Mouse (Mus musculus): ENCODE results near the gene Zfp870. TPM values are rescaled to one million over a fixed set of nuclear protein-coding genes. Genes with fewer than 3 reads are reported as not detected.
"Not testable (repeated sequence)": the region's sequence is repeated elsewhere in the genome, so short reads cannot be mapped to it uniquely, and the experiment has no call there.

Gene Zfp870
- total RNA-seq, 2 experiments from 2014 or later, result 8.9 to 11.1 TPM

- DNase-seq (ENCODE audit: low spot score in 2 of 2), result no peak
Measured at GRCm38 (mm10) chr17:32872696-32873095, 18.7 kb downstream of the Zfp870 start.

- DNase-seq (ENCODE audit: low spot score in 2 of 2), result no peak
Measured at GRCm38 (mm10) chr17:32872091-32872490, 19.4 kb downstream of the Zfp870 start.

- no peak for DNase-seq (ENCODE audit: low spot score in 2 of 2)
Measured at GRCm38 (mm10) chr17:32871483-32871882, 20.0 kb downstream of the Zfp870 start.

GRCm38 (mm10) chr17:32867266-32867665 lies 24.2 kb downstream of the Zfp870 start:
- DNase-seq (ENCODE audit: low spot score in 2 of 2), result not testable (repeated sequence)

GRCm38 (mm10) chr17:32856713-32857112 lies 34.7 kb downstream of the Zfp870 start:
- DNase-seq (ENCODE audit: low spot score in 2 of 2), result not testable (repeated sequence)

- no peak for DNase-seq (ENCODE audit: low spot score in 2 of 2)
Measured at GRCm38 (mm10) chr17:32851581-32851980, 39.9 kb downstream of the Zfp870 start.

GRCm38 (mm10) chr17:32841388-32841787 lies 50.1 kb downstream of the Zfp870 start:
- no peak for DNase-seq (ENCODE audit: low spot score in 2 of 2)

- no peak for DNase-seq (ENCODE audit: low spot score in 2 of 2)
Measured at GRCm38 (mm10) chr17:32839083-32839802, 52.2 kb downstream of the Zfp870 start.

- DNase-seq (ENCODE audit: low spot score in 2 of 2), result no peak
Measured at GRCm38 (mm10) chr17:32830418-32830782, 61.0 kb downstream of the Zfp870 start.

- DNase-seq (ENCODE audit: low spot score in 2 of 2), result peak; percentile 79 to 89
Measured at GRCm38 (mm10) chr17:32829540-32830417, 61.7 kb downstream of the Zfp870 start, which contains the start of gene Zfp799. Gene Zfp799, minus strand, starts transcription at chr17:32830261.

Other genes with a start within 250 kb of the Zfp870 start
- gene Cyp4f40, start 232.7 kb downstream of the Zfp870 start, total RNA-seq (2021), result not detected
- gene Cyp4f15, start 206.0 kb downstream of the Zfp870 start, total RNA-seq (2021), result 10 to 100 TPM; 10.9 to 12.8 TPM
- 10 to 100 TPM; 80.3 to 82.6 TPM for gene Zfp871, start 103.4 kb downstream of the Zfp870 start, total RNA-seq (2021)
- gene Zfp811, start 81.7 kb downstream of the Zfp870 start, total RNA-seq (2021), result 10 to 100 TPM in 1 of 2 experiments, 1 to 10 TPM in 1; 7.9 to 10.4 TPM
- 10 to 100 TPM; 23.0 to 26.0 TPM for gene Zfp799, start 61.4 kb downstream of the Zfp870 start, total RNA-seq (2021)
- 1 to 10 TPM; 2.6 to 3.8 TPM for gene Cyp4f14, start 25.7 kb upstream of the Zfp870 start, total RNA-seq (2021)
- gene Cyp4f13, start 55.8 kb upstream of the Zfp870 start, total RNA-seq (2021), result 10 to 100 TPM; 22.6 to 25.2 TPM
- gene Zfp472, start 74.2 kb upstream of the Zfp870 start, total RNA-seq (2021), result 1 to 10 TPM; 4.0 to 4.8 TPM
- 10 to 100 TPM; 18.6 to 19.2 TPM for gene Zfp952, start 101.5 kb upstream of the Zfp870 start, total RNA-seq (2021)
- gene Zfp763, start 141.8 kb upstream of the Zfp870 start, total RNA-seq (2021), result 10 to 100 TPM; 18.6 to 20.3 TPM
- not detected for gene 4921501E09Rik, start 176.4 kb upstream of the Zfp870 start, total RNA-seq (2021)
- 10 to 100 TPM; 15.6 to 20.5 TPM for gene Zfp563, start 197.7 kb upstream of the Zfp870 start, total RNA-seq (2021)
- gene Morc2b, start 248.0 kb upstream of the Zfp870 start, total RNA-seq (2021), result 1 to 10 TPM; 1.2 to 1.4 TPM